Mouse (Mus musculus): ENCODE measurements around the gene Svep1. TPM values are rescaled to one million over a fixed set of nuclear protein-coding genes. Genes with fewer than 3 reads are reported as not detected.

Gene Svep1
- polyA plus RNA-seq, 1 experiment from 2014 or later: 4.5 TPM

DNA sequence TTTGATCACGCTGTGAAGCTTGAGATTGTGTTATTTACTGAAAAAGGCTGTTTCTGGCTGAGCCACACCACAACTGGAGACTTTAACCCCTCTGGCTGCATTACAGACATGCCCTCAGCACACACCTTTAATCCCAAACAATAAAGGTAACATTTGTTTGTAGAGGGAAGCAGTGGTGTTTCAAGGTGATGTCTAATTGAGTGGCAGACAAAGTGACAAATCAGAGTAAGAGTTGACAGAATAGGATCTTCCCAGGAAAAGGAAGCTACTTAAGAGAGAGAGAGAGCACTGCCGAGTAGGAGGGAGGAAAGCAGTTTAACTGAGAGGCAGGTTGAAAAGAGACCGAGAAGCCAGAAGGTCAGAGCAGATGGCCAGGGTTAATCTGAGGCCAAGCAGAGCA is 203.2 kb downstream of the Svep1 start:
- Histone ChIP-seq H3K27me3 (no peaks in the 10 kb centered on the region), H3K4me3 (no peak overlapping the region), H3K4me2 (replicated peaks) (no peak overlapping the region), H3K36me3 (no peaks in the 10 kb centered on the region), H3K27ac (no peak overlapping the region), H3K9ac (no peak overlapping the region), H3K4me1 (no peaks in the 10 kb centered on the region), H3K9me3 (replicated peaks) (no peaks in the 10 kb centered on the region)
- WGBS: 76% methylated on average over 3 of the region's 3 CpGs
- no peak for ATAC-seq (ENCODE audit: low FRiP score)

Other genes with a start within 250 kb of the Svep1 start
- gene Txndc8, start 197.7 kb downstream of the Svep1 start, polyA plus RNA-seq (2016; fragmentation: Nextera tagmentation; extraction: Ambion mirVana): not detected in 2 replicates
- gene Musk, start 79.1 kb upstream of the Svep1 start, polyA plus RNA-seq (2016; fragmentation: Nextera tagmentation; extraction: Ambion mirVana): 0.37 and 1.5 TPM in 2 replicates